Mouse (Mus musculus) cerebellum, adult 2 months (tissue): ENCODE measurements around the gene Gm21173.
"Not testable (repeated sequence)": the region's sequence is repeated elsewhere in the genome, so short reads cannot be mapped to it uniquely, and the experiment has no call there.

ENCODE experiments used
- CTCF ChIP-seq: fragments of 200-500 bp; IDR thresholded peaks from 2 replicates; pipeline ENCODE4 v1.5.1; 2011; ENCODE audit warnings: low read depth, mild to moderate bottlenecking, control low read depth, low read length, moderate library complexity, borderline replicate concordance; ENCODE audit not compliant: insufficient read depth
- POLR2A ChIP-seq: fragments of 200-500 bp; IDR thresholded peaks from 2 replicates; pipeline ENCODE4 v1.6.1; 2011; ENCODE audit warnings: low read length, control low read depth, borderline replicate concordance; ENCODE audit not compliant: insufficient read depth

GRCm38 (mm10) chrY:76761300-76761699 is at the start of gene Gm21173:
- not testable (repeated sequence) for TF ChIP-seq CTCF, POLR2A
